Mouse (Mus musculus): ENCODE measurements around the gene Tmem88. TPM values are rescaled to one million over a fixed set of nuclear protein-coding genes. Genes with fewer than 3 reads are reported as not detected.
A peak's percentile ranks its signal among the peaks of the same experiment; 100 is the strongest.
"Not testable (repeated sequence)": the region's sequence is repeated elsewhere in the genome, so short reads cannot be mapped to it uniquely, and the experiment has no call there.

Tmem88 gene
- total and polyA plus RNA-seq, 3 experiments: 0.16 to 0.25 TPM; not detected in 1

GRCm38 (mm10) chr11:69394591-69395167, 3.4 kb downstream of the Tmem88 start:
- DNase-seq (ENCODE audit: extremely low read depth); H3K9me3 ChIP-seq (replicated peaks; ENCODE audit: low read length); H3K27me3 ChIP-seq (replicated peaks); dilution Hi-C loops (cut with MboI; ENCODE audit: extremely low pct_ligation_motif_present, extremely low pct_unique_long_range_greater_than_20kb, low sequenced_read_pairs): not testable (repeated sequence)
- Histone ChIP-seq H3K4me1 (ENCODE audit: control insufficient read depth in 1 of 2, insufficient read depth in 2 of 2) (peaks cover 0 to 12% of the 10 kb centered on the region in 2 experiments; a peak in 2 of 4 replicates), H3K36me3 (replicated peaks in 1 of 2; ENCODE audit: control insufficient read depth in 1 of 2, insufficient read depth in 1 of 2, low read length in 1 of 2) (peaks cover 15 to 29% of the 10 kb centered on the region in 2 experiments), H3K79me2 (replicated peaks; ENCODE audit: control insufficient read depth, extremely low read depth, insufficient read depth, poor library complexity, severe bottlenecking) (peaks cover 13% of the 10 kb centered on the region), H3K4me3 (replicated peaks in 1 of 3; ENCODE audit: low read depth in 2 of 3, low read length in 2 of 3, poor library complexity in 1 of 3) (peak overlapping the region; percentile 63 to 96 (median 78)), H3K9ac (ENCODE audit: insufficient read depth, low read depth) (peak overlapping the region; percentile 99), H3K4me2 (ENCODE audit: insufficient read depth, low read depth, poor library complexity, severe bottlenecking) (peak overlapping the region; percentile 76), H3K27ac (ENCODE audit: insufficient read depth, low read depth) (peak overlapping the region; percentile 63; the same call in 1 of the 2 replicates)
- peak; percentile 24; the same call in 1 of the 2 replicates for TF ChIP-seq POLR2A (IDR thresholded peaks at IDR 0.05; ENCODE audit: low read depth, low read length)
- in situ Hi-C loops (cut with MboI; ENCODE audit: low pct_ligation_motif_present, low pct_unique_long_range_greater_than_20kb, low sequenced_read_pairs): loop anchor here (5.0 kb wide), 2 partner anchors 38 to 127 kb away; no protein-coding TSS in a partner anchor

- H3K4me3 ChIP-seq (replicated peaks in 1 of 3; ENCODE audit: low read depth in 2 of 3, low read length in 2 of 3, poor library complexity in 1 of 3): no peak overlapping the region
Observed at GRCm38 (mm10) chr11:69390400-69391034, 7.5 kb downstream of the Tmem88 start.

More at GRCm38 (mm10) chr11:69390400-69391034, 7.5 kb downstream of the Tmem88 start:
- H3K4me2 ChIP-seq (ENCODE audit: insufficient read depth, low read depth, poor library complexity, severe bottlenecking): no peak overlapping the region
- DNase-seq (ENCODE audit: extremely low read depth): peak; percentile 85
- in situ Hi-C loops (cut with MboI; ENCODE audit: low pct_ligation_motif_present, low pct_unique_long_range_greater_than_20kb, low sequenced_read_pairs) (no loop called here), dilution Hi-C loops (cut with MboI; ENCODE audit: extremely low pct_ligation_motif_present, extremely low pct_unique_long_range_greater_than_20kb, low sequenced_read_pairs) (no loop called here)
- no peaks in the 10 kb centered on the region for H3K9me3 ChIP-seq (replicated peaks; ENCODE audit: low read length)
- no peak overlapping the region for H3K27ac ChIP-seq (ENCODE audit: insufficient read depth, low read depth)
- no peak overlapping the region for H3K9ac ChIP-seq (ENCODE audit: insufficient read depth, low read depth)
- peak; percentile 72; the same call in 1 of the 2 replicates for TF ChIP-seq POLR2AphosphoS2 (IDR thresholded peaks at IDR 0.05; ENCODE audit: low read depth, low read length)
- no peak for TF ChIP-seq BHLHE40 (IDR thresholded peaks at IDR 0.05; ENCODE audit: low read depth, low read length)
- peak; percentile 98 for TF ChIP-seq ZNF384 (IDR thresholded peaks at IDR 0.05; ENCODE audit: low read depth, low read length)
- TF ChIP-seq TCF12 (IDR thresholded peaks at IDR 0.05; ENCODE audit: low read depth, low read length): no peak
- no peak for TF ChIP-seq USF2 (conservative IDR thresholded peaks at IDR 0.05; ENCODE audit: low read depth, low read length)
- peak; percentile 54 to 95 for TF ChIP-seq CTCF (conservative IDR thresholded peaks at IDR 0.05 in 1 of 2, IDR thresholded peaks at IDR 0.05 in 1 of 2; ENCODE audit: low read depth in 2 of 2, low read length in 2 of 2)
- peak; percentile 55; the same call in 1 of the 2 replicates for TF ChIP-seq MAZ (IDR thresholded peaks at IDR 0.05; ENCODE audit: low read depth, low read length)
- TF ChIP-seq RAD21 (IDR thresholded peaks at IDR 0.05; ENCODE audit: low read depth, low read length): peak; percentile 92
- 0 out of 2 replicates have a peak, but pooled peaks have one; percentile 55 for TF ChIP-seq UBTF (IDR thresholded peaks at IDR 0.05; ENCODE audit: low read depth, low read length)
- peak; percentile 97 for TF ChIP-seq SMC3 (IDR thresholded peaks at IDR 0.05; ENCODE audit: low read depth, low read length)
- TF ChIP-seq SIN3A (IDR thresholded peaks at IDR 0.05; ENCODE audit: low read length): peak; percentile 39; the same call in 1 of the 2 replicates
- no peak for TF ChIP-seq PAX5 (IDR thresholded peaks at IDR 0.05; ENCODE audit: low read length)
- TF ChIP-seq ZC3H11A (IDR thresholded peaks at IDR 0.05; ENCODE audit: low read depth, low read length): peak; percentile 87
- TF ChIP-seq GABPA (IDR thresholded peaks at IDR 0.05; ENCODE audit: insufficient replicate concordance, low read depth, low read length): no peak
- TF ChIP-seq ELF1 (IDR thresholded peaks at IDR 0.05; ENCODE audit: low read depth, low read length): no peak
- TF ChIP-seq IRF4 (IDR thresholded peaks at IDR 0.05; ENCODE audit: low read depth, low read length): peak; percentile 27; the same call in 1 of the 2 replicates
- no peak for TF ChIP-seq ZKSCAN1 (IDR thresholded peaks at IDR 0.05; ENCODE audit: borderline replicate concordance, low read depth, low read length)
- TF ChIP-seq MEF2A (IDR thresholded peaks at IDR 0.05; ENCODE audit: borderline replicate concordance, low read depth, low read length): no peak
- no peak for TF ChIP-seq E2F4 (IDR thresholded peaks at IDR 0.05; ENCODE audit: insufficient replicate concordance, low read depth, low read length)
- H3K36me3 ChIP-seq (replicated peaks in 1 of 2; ENCODE audit: control insufficient read depth in 1 of 2, insufficient read depth in 1 of 2, low read length in 1 of 2): peaks cover 10 to 32% of the 10 kb centered on the region in 2 experiments
- H3K27me3 ChIP-seq (replicated peaks): no peaks in the 10 kb centered on the region
- H3K79me2 ChIP-seq (replicated peaks; ENCODE audit: control insufficient read depth, extremely low read depth, insufficient read depth, poor library complexity, severe bottlenecking): peaks cover 9% of the 10 kb centered on the region
- H3K4me1 ChIP-seq (ENCODE audit: control insufficient read depth in 1 of 2, insufficient read depth in 2 of 2): peaks cover 0 to 5% of the 10 kb centered on the region in 2 experiments; a peak in 2 of 4 replicates

Data from CH12.LX (cell line).